Mouse (Mus musculus) cerebellum, postnatal 36 days (tissue): Measurements from ENCODE around the gene Arrb2.
"Not testable (repeated sequence)": the region's sequence is repeated elsewhere in the genome, so short reads cannot be mapped to it uniquely, and the experiment has no call there.

Experiments used
- DNase-seq, 2 experiments: peaks; one replicate each; pipeline ENCODE4 v3.0.0; 2021 to 2022; ENCODE audit warnings: mixed read lengths in 2 of 2

The Arrb2 gene

DNA sequence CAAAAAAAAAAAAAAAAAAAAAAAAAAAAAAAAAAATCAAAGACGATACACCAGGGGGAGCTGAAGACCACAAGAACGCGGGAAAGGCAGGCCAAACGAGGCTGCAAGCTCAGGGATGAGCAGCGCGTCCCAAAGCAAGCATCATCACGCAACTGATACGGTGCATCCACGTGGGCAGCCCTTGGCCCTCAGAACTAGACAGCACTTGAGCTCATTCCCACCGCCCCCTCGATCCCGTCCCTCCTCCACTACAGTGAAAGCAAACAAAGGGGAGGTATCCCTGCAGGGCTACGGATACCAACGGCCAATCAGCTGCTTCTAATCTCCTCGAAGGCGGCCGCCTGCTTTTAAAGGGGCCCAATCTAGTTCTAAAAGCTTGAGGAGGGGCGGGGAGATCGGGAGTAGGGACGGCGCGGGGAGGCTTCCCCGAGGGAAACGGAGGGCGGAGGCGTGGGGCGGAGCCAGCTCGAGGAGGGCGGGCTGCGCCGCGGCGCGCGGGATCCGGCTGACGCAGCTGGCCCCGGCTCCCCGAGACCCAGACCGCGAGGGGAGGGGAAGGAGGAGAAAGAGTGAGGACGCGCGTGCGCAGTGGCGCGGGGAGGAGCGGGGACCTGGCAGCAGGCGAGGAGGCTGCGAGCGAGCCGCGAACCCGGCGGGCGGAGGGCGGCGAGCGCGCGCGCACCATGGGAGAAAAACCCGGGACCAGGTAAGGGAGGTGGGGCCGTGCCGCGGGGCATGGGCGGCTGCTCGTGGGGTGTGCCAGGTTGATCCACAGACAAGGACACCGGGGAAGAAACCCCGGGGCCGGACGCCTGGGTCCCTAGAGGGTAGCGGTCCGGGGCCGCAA, at the start of gene Arrb2:
Arrb2 (plus strand) TSS at position 588 of the 847 bp plus-strand sequence.
- peak; percentile 97 to 99 for DNase-seq

DNA sequence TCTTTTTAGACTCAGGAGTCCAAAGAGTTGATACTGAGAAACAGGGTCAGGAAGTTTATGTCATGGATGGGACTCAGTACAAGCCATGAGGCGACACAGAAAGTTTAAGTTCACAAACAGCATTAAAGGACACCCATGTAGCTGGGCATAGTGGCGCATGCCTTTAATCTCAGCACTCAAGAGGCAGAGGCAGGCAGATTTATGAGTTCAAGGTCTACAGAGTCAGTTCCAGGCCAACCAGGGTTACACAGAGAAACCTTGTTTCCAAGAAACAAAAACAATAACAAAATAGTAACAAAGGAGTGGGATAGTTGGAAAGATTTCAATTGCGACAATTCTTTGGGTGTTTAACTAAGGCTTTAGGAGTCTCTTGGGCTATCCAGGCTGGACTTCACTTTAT, 48.3 kb upstream of the Arrb2 start:
- no peak for DNase-seq

DNA sequence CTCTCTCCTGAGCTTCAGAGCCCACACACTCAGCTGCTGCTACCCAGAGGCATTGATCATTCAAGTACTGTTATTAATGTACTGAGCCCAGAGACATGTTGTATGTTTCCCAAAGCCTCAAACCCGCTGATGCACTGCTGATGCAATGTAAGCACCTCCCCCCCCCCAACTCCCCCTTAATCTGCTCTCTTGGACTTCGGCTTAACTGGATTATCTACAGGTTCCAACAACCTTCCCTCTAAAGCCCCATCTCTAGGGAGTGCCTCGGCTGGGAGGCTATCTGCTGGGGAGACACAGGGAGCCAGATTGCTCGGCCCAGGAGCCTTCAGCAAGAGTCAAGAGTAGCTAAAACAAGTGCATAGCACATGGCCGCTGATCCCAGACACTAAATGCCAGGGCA, 45.0 kb upstream of the Arrb2 start:
- DNase-seq: no peak

DNA sequence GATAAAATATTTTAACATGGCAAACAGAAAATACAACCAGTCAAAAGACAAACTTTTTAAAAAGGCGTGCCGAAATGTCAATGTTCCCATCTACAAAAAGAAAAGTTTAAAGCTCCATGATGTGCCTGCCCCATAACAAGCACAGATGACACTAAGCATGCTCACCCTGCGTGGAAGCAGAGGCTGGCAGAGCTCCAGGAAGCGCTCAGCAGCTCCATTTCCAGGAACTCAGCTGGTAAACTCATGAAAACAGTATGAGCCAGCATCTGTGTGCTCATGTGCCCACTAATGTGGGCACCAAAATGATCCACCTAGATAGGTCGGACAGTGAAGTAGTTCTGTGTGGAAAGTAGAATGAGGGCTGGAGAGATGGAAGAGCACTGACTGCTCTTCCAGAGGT, 43.0 kb upstream of the Arrb2 start:
- peak in 1 of 2 experiments; percentile 14 for DNase-seq

DNA sequence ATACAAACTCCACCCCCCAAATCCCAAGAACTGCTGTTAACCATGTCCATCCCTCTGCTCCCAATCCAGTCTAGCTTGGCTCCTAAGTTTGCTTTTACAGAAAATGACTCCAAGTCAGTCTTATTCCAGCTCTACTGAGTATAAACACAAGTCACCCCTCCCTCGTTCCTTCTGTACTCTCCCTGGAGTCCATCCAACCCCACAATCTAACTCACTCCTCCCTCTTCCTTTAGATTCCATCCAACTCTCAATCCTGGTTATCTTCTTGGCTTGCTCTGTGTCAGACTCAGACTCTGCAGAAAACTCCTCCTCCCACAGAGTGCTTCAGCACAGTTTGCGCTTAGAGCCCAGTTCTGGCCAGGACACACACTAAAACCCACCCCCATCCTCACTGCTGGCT, 28.8 kb upstream of the Arrb2 start:
- DNase-seq: no peak

DNA sequence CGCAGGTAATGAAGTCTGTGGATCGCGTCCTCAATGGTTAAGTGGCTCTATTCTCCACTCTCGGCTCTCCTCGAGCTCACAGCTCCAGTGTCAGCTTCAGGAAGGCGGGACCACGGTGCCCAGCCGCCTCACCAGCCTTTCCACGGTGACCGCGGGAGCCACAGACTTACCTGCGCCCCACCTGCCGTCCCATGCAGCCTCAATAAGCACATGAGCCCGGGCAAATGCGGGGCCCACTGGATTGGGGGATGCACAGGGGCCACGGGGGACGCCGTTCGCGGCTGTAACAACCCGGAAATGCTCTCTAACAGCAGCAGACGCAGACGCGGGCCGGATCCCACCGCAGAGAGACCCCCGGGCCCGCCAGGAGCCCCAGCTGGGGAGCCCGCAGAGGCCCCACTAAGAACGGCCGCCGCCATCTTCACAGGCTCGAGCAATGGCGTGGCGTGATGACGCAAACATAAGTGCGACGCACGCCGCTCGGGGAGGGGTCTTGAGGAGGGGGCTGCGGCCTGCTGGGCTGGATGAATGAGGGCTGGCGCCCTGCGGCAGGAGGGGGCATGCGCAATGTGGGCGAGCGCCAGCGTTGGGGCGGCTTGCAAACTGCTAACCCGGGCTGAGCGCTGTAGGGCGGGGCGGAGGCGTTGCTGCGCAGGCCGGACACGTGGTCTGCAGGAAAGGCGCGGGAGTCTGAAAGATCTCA, 22.7 kb upstream of the Arrb2 start, which contains the start of gene Pelp1:
Pelp1 (minus strand) TSS at position 438 of the 703 bp plus-strand sequence.
- peak; percentile 80 to 85 for DNase-seq

DNA sequence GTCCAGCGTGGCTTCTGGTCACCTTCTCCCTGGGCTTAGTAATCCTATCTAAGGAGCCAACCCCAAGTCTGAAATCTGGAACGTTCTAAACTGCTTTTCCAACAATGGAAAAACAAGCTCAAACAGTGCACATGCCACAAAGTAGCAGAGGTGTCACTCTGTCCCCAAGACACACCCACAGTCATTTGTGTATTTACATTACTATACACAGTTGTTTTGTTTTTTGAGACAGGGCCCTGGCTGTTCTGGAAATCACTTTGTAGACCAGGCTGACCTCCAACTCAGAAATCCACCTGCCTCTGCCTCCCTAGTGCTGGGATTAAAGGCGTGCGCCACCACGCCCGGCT, 22.2 kb upstream of the Arrb2 start:
- DNase-seq: no peak

DNA sequence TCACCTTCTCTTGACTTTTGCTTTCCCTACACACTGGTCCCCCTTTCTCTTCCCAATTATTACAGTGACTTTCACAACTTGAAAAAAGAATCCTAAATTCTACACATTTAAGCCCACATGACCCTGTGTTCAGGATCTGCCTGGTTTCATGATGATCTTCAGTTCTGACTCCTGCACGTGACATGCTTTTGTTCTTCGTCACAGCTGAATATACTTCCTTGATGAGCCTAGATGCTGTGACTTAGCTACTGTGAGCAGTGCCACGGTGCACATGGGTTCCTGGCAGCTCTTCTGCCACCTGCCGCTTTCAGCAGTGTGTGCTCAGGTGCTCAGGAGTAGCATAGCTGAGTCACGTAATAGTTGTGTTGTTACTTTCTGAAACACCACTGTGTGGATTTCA, 19.8 kb upstream of the Arrb2 start:
- no peak for DNase-seq

DNA sequence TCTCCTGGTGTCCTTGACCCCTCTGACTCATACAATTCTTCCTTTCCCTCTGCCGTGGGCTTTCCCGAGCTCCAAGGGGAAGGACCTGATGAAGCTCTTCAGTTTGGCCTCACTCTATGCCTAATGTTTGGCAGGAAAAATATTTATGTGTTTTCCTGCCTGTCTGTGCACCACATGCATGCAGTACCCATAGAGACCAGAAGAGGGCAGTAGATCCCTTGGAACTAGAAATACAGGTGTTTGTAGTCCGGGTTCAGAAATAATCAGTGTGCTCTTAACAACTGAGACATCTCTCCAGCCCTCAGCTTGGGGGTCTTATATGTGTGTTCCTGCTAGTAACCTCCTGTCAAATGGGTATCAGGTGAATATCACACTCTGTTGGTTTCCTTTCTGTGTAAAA, 18.5 kb upstream of the Arrb2 start:
- DNase-seq: peak; percentile 73 to 87

DNA sequence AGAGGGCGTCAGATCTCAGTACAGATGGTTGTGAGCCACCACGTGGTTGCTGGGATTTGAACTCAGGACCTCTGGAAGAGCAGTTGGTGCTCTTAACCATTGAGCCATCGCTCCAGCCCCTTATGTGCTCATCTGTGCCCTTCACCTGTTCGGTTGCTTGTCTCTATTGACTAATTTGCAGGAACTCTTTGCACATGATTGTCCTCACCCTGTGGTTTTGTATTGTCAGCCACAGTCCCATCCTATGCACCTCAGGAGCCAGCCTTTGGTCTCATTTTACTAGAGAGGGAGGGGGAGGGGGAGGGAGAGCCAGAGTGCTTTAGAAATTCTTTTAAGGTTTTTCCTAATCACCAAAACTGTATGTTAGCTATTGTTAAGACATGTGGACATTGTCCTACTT, 14.2 kb upstream of the Arrb2 start:
- DNase-seq: no peak

DNA sequence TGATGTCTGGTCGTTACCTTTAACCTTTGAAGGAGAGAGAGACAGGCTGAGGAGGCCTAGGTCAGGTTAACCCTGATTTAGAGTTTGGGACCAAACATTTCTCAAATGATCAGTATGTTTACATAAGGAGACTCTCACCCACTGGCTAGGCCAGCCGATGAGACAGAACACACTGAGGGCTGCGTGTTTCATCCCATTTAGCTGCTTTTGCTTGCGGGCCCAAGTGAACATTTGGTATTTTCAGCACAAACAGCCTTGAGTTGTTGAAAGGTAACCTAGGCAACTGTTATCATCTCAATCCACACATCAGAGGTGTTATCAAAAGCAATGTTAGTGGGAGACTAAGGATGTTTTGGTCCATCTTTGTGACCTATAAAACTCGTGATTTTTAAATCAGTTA, 12.9 kb upstream of the Arrb2 start:
- DNase-seq: no peak

DNA sequence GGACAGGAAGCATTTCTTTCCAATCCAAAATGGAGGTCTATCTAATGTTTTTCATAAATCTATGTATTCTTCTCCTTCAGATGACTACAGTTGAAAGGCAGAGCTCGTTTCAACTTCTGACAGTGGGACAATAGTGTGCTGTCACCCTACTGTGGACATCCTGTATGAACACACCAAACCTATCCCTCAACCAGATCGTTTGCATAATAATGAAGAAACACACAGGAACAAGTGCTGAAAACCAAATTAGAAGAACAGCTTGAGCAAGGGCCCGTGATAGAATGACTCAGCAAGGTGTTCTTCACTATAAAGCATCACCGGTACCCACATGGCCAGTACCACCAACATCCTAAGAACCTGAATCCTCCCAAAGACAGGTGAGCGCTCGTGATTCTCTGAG, 5.8 kb upstream of the Arrb2 start:
- DNase-seq: not testable (repeated sequence)

DNA sequence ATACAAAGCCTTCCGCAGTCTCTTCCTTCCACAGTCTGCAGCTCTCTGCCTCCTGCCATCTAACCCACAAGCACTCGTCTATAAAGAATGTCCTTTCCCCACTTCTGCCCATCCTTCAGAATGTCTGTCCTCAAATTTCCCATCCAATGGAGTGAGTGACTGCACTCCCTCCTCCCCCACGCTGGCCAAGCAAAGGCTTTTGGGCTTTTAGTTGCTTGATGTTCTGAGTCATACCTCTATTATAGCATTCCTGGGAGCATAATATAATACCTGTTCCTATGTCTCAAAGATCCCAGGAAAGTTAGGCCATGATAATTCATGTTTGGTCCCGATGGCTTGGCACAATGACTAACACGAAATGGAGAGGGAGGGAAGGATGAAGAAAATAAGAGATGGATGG, 861 bp upstream of the Arrb2 start:
- DNase-seq: no peak

DNA sequence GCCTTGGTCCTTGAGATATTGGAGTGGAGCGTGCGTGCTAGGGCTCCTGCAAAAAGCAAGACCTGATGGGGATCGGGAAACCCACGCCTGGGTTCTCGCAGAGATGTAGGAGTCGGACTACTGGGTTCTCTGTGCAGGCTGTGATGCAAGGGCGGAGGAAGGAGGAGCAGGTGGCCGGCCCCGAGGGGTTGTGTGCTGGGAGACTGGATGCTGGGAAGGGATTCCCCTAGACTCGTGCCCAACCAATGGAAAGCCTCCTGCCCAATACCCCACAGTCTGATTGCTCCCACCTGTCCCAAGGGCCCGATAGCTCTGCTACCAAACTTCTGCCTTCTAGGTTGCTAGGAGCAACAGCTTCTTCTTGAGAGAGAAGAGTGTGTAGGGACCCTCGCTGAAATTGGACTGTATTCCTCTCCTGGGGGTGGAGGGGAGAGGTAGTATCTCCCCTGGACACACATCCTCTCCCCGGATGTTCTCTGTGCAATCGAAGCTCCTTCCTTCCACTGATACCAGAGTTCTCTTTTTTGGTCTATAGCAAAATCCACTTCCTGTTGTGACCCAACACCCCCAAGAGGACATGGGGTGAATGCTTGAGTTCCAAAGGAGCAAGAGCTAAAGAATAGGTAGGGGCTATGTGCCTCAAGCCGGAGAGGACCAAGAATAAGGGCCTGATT, 597 bp downstream of the Arrb2 start:
- peak in 1 of 2 experiments; percentile 62 for DNase-seq

DNA sequence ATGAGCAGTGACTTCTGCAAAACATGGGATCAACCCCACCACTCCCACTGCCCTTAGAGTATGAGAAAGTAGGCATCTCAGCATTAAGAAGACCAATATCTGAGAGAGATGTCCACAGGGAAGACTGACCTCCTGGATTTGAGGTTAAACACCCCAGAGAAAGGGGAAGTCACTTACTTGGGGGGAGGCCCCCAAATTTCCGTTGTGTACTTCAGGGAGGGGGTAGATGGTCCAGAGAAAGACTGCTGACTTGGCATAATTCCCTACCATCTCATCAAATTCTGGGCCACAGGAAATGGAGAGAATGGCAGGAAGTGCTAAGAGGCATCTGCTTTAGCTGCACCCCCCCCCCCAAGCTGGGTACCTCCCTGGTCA, 1.1 kb downstream of the Arrb2 start:
- DNase-seq: no peak

DNA sequence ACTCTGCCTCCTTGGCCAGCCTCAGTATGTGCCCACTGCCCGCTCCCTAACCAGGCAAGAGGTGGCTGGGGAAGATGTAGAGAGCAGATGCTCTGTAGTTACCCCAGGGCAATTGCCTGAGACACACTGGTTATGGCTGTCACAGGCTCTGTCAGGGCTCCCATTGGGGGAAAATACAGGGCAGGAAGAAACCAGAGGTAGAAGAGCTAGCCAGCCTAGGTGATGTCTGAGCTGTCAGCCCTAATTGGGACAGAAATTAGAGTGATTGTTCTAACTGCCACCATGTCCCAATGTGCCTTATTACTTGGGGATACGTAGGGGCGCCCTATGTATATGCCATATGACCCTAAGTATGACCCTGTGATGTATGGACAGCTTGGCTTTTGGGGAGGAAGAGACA, 1.5 kb downstream of the Arrb2 start:
- DNase-seq: no peak

DNA sequence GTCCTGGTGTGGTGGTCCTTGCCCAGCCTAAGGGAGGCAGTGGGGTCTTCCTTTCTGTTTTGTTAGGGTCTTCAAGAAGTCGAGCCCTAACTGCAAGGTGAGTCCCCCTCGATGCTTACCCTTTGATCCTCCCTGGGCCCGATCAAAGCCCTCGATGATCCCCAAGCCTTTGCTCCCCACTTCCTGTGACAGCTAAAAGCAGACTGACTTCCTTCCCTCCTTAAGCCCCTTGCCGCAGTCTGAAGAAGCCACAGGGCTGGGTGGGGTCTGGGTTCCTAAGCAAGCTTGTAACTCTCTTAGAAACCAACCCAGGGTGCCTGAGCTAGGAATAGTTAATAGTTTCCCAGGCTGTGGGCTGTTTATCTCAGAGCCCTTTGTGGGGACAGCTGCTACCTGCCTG, 3.0 kb downstream of the Arrb2 start:
- DNase-seq: no peak

DNA sequence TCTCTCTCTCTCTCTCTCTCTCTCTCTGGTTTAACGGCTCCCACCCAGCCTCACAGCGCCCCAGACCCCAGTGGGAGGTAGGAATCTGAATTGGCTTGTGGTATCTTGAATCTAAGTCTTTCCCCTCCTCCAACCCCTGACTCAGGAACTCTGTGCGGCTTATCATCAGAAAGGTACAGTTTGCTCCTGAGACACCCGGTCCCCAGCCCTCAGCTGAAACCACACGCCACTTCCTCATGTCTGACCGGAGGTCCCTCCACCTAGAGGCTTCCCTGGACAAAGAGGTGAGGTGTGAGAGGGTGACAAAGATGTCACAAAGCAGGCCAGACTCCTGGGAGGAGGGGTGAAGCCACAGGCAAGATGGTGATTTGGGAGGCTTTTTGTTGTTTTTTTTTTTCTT, 5.0 kb downstream of the Arrb2 start:
- no peak for DNase-seq

DNA sequence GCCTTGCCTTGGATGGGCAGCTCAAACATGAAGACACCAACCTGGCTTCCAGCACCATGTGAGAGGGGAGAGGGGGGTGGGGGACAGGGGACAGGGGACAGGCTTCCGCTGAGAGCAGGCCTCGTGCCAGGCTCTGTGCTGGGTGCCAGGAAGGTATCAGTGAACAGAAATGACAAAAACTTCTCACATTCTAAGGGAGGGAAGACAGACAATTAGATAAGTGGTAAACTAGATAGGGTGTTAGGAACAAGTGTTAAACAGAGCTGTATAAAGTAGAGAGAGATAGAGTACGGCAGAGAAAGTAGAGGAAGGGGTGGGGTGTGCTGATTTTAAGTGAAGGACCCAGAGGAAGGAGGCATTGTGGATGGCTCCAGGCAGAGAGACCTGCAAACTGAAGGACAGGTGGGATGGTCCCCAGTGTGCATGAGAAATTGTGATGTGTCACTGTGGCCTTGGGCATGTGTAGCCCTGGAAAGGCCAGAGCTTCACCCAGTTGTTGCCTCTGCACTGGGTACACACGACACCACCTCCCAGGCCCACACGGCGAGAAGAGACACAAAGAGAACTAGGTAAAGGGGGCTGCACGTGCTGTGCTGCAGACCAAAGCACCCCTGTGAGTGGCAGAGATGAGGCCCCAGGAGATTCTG, 6.4 kb downstream of the Arrb2 start:
- no peak for DNase-seq

DNA sequence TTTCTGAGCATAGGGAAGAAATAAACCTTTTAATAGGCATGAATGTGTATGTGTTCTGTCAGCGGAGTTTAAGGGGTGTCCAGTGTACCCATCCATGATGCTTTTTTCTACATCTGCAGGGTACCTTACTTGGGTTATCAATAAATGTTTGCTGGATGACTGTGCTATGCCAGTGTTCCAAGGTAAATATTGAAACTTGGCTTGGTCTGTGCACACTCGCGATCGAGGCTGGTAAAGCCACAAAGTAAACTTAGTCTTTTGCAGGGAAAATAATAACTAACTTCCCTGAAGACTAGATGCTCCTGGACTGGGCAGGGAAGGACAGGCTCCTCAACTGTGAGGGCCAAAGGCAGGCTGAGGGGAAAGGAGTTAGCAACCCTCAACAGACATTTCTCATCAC, 8.2 kb downstream of the Arrb2 start:
- DNase-seq: no peak

DNA sequence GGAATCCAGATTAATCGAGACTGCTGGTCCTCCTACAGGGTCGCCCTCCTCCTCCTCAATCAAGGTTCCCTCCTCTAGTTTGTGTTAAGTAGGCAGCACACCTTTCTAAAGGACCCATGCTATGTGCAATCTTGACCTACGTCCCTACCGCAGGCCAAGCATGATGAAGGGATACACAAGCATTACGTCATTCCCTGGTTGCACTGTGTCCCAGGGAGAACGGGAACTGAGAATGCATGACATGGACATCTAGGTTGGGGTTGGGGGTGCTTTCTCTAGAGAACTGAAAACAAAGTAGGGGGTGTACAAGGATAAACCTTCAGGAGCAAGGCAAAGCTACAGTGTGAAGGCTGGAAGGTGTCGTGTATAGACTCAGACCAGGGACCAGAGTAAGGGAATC, 9.4 kb downstream of the Arrb2 start:
- DNase-seq: no peak

DNA sequence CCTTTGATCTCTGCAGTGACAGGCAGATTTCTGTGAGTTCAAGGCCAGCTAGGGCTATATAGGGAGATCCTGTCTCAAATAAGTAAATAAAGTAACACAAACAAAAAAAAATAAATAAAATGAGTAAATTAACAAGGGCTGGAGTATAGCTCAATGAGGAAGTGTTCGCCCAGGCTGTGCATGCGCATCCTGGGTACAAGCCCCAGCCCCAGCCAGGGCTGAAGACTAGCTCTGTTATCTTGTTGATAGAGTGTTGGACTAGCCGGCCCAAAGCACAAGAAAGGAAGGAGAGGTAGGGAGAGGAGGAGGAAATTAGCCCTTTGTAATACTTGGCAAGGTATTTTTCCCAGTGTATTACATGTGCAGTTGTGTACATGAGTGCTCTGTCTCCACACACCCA, 11.5 kb downstream of the Arrb2 start:
- no peak for DNase-seq

DNA sequence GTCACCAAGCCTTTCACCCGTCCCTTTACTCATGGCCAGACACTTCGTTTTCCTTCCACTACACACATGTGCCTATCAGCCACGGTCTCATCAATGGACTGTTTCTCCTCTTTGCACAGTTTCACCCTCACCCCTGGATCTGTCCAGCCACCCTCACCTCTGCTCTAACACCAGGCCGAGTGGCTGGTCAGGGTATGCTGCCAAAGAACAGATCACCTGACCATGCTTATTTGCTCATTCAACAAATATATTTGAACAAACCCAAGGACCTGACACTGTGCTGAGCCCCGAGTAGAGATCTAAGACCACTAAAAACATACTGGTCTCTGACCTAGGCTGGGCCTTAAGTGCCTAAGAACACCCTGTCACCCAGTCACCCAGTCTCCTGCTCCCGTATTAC, 12.2 kb downstream of the Arrb2 start:
- no peak for DNase-seq
